Mouse (Mus musculus) left cerebral cortex, postnatal 36 days (tissue): ENCODE results near the gene Ncam2. TPM values are rescaled to one million over a fixed set of nuclear protein-coding genes. Genes with fewer than 3 reads are reported as not detected.
"Not testable (repeated sequence)": the region's sequence is repeated elsewhere in the genome, so short reads cannot be mapped to it uniquely, and the experiment has no call there.

Experiments used
- DNase-seq, 2 experiments: peaks; one replicate each; pipeline ENCODE4 v3.0.0; 2021 to 2022; ENCODE audit warnings: low spot score in 2 of 2, mixed read lengths in 1 of 2
- intact Hi-C: fragments of 180-260 bp; cut with DNase I; formaldehyde crosslinking; loops from one replicate; pipeline ENCODE4 v1.15.1; 2025
- total RNA-seq, 2 experiments: library from RNA; stranded (reverse); gene quantifications; 2 replicates each; pipeline ENCODE4 v1.2.3; 2021

Gene Ncam2
- total RNA-seq, 2 experiments from 2014 or later: 77.1 to 80.8 TPM

DNA sequence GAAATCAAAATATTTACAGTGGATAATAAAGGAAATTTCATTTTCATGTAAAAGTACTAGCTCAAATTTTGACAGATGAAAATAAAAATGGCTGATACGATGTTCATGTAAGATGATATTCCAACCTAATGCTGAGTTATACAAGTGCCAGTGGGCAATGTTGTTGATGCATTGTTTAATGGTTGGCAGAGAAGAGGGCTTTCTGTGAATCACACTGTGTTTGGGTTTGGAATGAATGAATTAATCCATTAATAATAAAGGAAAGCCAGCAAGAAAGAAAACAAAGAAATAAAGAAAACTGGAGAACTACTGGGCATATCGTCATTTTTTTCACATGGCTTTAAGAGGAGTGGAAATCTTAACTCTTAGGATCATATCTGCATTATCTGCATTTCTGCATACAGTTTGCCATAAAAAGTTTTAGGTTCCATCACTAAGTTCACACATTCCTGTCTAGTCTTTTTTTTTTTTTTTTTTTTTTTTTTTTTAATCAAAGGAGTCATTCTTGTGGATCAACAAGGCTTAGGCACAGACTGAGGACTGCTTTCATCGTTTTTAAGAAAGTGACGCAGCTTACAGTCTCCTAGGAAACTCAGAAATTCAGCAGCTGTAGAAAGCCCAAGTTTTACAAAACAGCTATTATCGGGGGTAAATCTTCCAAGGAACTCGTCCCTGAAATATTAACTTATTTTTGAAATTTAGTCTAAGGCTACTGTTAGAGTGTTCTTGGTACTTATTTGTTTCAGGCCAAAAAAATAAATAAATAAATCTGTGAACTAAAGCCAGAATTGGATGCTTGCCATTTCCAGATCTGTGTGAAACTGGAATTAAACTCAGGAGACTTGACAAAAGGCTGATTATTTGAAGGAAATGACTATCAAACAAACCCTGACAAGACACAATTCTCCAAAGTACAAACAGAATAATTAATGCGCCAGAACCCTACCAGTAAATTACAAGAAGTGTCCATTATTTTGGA lies 84.7 kb downstream of the Ncam2 start:
- intact Hi-C loops: loop anchor here (5.0 kb wide), 1 partner anchor 83 kb away; the partner anchor contains the start of gene Ncam2
- DNase-seq: no peak

DNA sequence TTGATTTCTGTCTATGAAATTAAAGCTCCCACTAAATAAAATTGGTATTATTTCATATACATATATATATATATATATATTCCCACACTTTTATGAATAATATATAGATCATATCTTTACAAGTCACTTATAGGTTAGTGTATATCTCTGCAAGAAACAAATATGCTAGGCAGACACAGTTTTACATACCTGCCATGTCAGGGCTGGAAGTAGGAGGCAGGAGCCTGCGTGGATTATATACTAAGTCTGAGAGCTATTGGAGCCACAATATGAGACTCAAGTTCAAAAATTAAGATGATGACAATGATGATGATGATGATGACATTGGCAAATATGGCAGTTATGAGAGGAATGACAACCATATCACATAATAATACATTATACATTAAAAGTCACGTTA lies 85.4 kb downstream of the Ncam2 start:
- no peak for DNase-seq
- intact Hi-C loops: no loop called here

- no peak for DNase-seq
- intact Hi-C loops: no loop called here
These were observed 103.3 kb downstream of the Ncam2 start for GRCm38 (mm10) chr16:81303806-81304205.

- intact Hi-C loops: no loop called here
- DNase-seq: no peak
These were observed 108.7 kb downstream of the Ncam2 start for GRCm38 (mm10) chr16:81309215-81309614.

GRCm38 (mm10) chr16:81319037-81319436 lies 118.5 kb downstream of the Ncam2 start:
- intact Hi-C loops: no loop called here
- no peak for DNase-seq

DNA sequence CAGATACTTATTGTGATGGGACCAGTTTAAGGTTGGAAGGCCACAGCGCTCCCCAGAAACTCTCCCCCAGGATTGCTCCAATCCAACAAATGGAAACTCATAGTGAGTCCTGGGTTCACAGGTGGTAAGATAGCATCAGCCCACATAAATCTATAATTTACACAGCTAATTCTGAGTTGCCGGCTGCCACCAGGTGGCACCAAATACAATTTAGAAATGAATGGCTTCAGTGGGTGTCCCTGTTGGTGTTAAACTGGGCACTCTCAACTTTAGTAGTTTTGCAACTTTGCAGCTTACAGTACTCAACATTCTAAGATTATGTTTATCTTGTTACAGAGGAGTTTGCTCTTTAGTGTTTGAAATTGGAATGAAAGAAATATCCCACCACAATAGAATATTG lies 130.0 kb downstream of the Ncam2 start:
- intact Hi-C loops: no loop called here
- DNase-seq: peak; percentile 25 to 29

- intact Hi-C loops: no loop called here
- no peak for DNase-seq
These were observed 165.4 kb downstream of the Ncam2 start for GRCm38 (mm10) chr16:81365901-81366300.

DNA sequence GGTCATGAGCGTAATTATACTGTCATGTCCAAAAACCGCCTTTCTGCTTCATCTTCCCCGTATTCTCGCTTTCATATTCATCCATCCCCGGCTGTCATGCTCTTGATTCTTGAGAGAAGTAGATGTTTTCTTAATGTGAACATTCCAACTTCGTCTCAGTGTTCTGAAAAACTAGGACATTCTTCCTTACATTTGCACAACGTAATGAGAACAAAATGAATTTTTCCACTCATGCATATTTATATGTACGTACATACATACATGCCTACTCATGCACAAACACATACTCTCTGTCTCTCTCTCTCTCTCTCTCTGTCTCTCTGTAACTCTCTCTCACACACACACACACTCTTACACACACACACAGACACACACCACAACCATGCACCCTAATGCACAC lies 173.7 kb downstream of the Ncam2 start:
- intact Hi-C loops: no loop called here
- DNase-seq: no peak

DNA sequence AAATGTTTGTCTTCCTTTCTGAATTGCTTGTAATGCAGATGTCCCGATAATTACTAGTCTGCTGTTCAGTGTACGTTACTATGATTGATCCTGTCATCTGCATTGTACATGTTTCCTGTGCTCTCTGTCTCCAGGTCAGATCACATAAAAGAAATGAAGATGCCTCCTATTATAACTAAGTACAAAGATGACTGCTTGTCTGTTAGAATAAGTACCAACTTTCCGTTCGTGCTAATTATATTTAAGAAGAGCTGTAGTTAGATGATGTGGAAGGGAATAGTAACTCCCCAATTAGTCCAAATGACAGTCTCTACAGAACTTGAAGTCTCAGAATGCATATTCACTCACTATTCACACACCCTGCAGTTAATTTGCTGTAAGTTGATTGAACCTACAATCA lies 179.9 kb downstream of the Ncam2 start:
- DNase-seq: no peak
- intact Hi-C loops: no loop called here

DNA sequence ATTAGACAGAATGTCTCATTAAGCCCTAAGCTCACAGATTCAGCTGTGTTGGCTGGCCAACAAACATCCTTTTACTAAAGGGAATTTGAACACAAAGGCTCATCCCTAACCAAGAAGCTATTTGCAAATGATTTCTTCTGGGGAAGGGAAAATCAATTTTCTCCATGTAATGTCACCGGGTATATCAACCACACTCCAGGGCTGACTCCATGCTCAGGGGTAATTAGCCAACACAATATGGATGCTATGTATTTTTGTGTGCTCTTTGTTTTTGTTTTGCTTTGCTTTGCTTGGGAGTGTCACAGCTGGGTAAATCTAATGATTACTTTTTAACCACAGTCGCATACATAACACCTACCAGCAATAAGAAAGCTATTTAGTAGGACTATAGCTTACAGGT lies 188.1 kb downstream of the Ncam2 start:
- intact Hi-C loops: no loop called here
- no peak for DNase-seq

DNA sequence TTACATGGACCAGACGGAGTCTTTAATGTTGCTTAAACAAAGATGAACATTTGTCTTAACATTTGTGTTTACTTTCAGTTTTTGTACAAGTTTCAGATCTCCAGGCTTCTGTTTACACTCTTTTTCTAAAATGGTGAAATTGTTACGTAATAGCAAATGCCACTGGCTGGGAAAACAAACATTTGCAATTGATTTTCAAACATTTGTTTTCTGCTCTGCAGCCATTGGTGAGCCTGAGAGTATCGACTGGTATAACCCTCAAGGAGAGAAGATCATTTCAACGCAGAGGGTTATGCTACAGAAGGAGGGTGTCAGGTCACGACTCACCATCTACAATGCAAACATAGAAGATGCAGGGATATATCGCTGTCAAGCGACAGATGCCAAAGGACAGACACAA lies 234.1 kb downstream of the Ncam2 start:
- intact Hi-C loops: no loop called here

GRCm38 (mm10) chr16:81437091-81437867 lies 236.8 kb downstream of the Ncam2 start:
- intact Hi-C loops: no loop called here
- no peak for DNase-seq

More for the DNA sequence above, 234.1 kb downstream of the Ncam2 start:
- no peak for DNase-seq

- DNase-seq: no peak
- intact Hi-C loops: no loop called here
These were observed 237.4 kb downstream of the Ncam2 start for GRCm38 (mm10) chr16:81437868-81438249.

- intact Hi-C loops: no loop called here
- DNase-seq: no peak
These were observed 250.4 kb downstream of the Ncam2 start for GRCm38 (mm10) chr16:81450851-81451250.

DNA sequence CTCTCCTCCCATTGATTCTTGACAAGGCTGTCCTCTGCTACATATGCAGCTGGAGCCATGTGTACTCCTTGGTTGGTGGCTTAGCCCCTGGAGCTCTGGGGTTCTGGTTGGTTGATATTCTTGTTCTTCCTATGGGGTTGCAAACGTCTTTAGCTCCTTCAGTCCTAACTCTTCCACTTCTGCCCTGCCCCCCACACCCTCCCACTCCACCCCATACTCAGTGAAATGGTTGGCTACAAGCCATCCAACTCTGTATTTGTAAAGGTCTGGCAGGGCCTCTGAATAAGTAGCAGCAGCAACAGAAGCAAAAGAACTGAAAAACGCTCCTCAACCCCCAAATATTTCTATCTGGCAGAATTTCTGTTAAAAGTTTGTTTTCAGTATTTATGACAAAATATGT lies 252.5 kb downstream of the Ncam2 start:
- no peak for DNase-seq
- intact Hi-C loops: no loop called here

DNA sequence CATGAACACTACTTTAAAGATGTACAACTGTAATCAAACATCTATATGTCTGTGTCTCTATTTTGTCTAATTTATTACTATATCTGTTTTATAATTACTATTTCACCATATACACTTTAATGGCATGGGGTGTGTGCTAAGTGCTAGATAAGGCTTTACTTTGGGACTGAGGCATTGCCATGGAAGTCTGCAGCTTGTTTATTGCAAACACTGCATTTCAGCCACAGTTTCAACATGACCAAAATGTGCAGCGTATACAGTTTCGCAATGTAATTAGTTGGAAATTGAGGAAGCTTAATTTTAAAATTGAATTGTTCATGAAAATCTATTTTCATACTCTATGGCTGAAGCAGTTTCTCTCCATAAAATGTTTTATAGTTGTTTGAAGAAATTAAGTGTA lies 254.0 kb downstream of the Ncam2 start:
- intact Hi-C loops: no loop called here
- no peak for DNase-seq

DNA sequence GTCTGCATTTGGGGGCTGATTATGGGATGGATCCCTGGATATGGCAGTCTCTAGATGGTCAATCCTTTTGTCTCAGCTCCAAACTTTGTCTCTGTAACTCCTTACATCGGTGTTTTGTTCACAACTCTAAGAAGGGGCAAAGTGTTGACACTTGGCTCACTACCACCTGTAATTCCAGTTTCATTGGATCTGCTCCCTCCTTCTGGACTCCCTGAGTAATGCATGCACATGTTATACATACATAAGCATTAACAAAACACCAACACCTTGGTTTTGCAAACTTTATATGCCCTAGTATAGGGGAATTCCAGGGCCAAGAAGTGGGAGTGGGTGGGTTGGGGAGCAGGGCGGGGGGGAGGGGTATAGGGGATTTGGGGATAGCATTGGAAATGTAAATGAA lies 262.2 kb downstream of the Ncam2 start:
- DNase-seq, intact Hi-C loops: not testable (repeated sequence)

- DNase-seq: no peak
- intact Hi-C loops: no loop called here
These were observed 272.4 kb downstream of the Ncam2 start for GRCm38 (mm10) chr16:81472925-81473324.

- intact Hi-C loops: no loop called here
- DNase-seq: no peak
These were observed 280.6 kb downstream of the Ncam2 start for GRCm38 (mm10) chr16:81481058-81481457.

DNA sequence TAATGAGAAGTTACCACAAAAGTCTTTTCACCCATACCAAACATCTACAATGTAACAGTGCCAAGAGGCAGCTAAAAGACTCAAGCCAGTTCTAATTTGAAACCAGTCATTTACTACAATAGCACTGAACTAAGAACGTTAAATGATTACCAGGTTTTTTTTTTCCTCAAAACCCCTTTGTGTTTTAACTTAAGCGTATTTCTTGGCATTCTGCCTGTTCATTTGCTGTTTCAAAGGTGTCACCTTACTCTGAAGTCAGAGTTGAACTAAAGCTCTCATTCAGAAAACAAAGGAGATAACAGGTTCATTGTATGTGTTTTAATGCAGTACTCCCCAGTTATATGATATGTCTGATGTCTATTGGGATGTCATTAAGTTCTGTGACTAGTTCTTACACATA lies 295.6 kb downstream of the Ncam2 start:
- no peak for DNase-seq
- intact Hi-C loops: no loop called here

DNA sequence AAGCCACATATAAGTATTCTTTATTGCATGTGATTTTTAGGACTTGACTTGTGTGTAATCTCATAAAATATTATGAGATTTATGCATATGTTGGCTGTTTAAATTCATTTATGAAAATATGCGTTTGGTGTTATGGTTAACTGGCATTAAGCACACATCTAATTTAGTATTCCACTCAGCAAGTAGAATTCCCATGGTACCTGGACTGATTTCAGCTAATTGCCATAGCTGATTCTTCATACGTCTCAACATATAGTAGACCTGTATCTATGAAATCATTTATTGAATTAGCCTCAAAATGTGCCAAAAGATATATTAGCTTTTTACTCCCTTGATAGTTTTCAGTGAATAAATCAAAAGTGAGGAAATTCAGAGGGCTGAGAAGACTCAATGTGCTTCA lies 302.1 kb downstream of the Ncam2 start:
- intact Hi-C loops: no loop called here
- no peak for DNase-seq
